24 mouse cellular contexts compared by ENCODE assay signal in the genomic region with DNA sequence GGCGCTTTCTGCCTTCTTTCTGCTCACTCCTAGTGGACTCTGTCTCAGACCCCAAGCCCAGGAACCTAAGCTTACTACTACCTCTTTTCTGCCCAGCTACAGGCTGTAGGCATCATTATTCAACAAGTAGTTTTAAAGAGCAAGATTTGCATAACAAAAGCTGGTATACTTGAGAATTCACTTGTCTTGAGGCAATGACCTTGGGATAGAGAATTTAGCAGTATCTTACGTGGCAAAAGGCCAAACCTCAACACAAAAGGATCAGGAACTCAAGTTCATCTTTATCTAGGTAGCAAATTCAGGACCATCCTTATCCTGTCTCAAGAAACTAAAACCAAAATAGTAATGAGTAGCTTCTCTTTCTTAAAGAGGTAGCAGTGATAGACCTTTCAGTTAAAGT. TPM values are rescaled to one million over a fixed set of nuclear protein-coding genes. Genes with fewer than 3 reads are reported as not detected.
A peak's percentile ranks its signal among the peaks of the same experiment; 100 is the strongest.
DNase-seq lines count a peak whose midpoint lies in the region; ATAC-seq and TF ChIP-seq lines count a peak whose summit lies in the region.
"Had no signal": no experiment of that assay in that cellular context is flagged by ENCODE, and none has a peak within 500 bp of the region (broad histone marks: within the 10 kb centered on the region; RNA-seq: fewer than 3 reads in every experiment).

No protein-coding gene starts in this region.

- no peak overlapping the region for H3K9ac ChIP-seq in CH12.LX (ENCODE audit: insufficient read depth, low read depth)
- H3K9ac ChIP-seq in ES-Bruce4 (ENCODE audit: low read depth, poor library complexity, severe bottlenecking) = no peak overlapping the region
- no peak overlapping the region for H3K9ac ChIP-seq in midbrain, embryonic 13.5 days (replicated peaks)
- H3K9ac ChIP-seq: embryonic facial prominence, embryonic 13.5 days; forebrain, embryonic 13.5 days; hindbrain, embryonic 14.5 days; intestine, embryonic 15.5 days had no signal

- dilution Hi-C loops in CH12.LX (cut with MboI; ENCODE audit: extremely low pct_ligation_motif_present, extremely low pct_unique_long_range_greater_than_20kb, low sequenced_read_pairs) = no loop called here

- no peak for TF ChIP-seq CTCF in CH12.LX (conservative IDR thresholded peaks at IDR 0.05 in 1 of 2, IDR thresholded peaks at IDR 0.05 in 1 of 2; ENCODE audit: low read depth in 2 of 2, low read length in 2 of 2)
- TF ChIP-seq CTCF in ES-Bruce4 (IDR thresholded peaks at IDR 0.05; ENCODE audit: low read depth, low read length) = no peak

- no peaks in the 10 kb centered on the region for H3K9me3 ChIP-seq in CH12.LX (replicated peaks; ENCODE audit: low read length)
- no peaks in the 10 kb centered on the region for H3K9me3 ChIP-seq in ES-Bruce4 (replicated peaks; ENCODE audit: control insufficient read depth, insufficient read depth, low read length, poor library complexity, severe bottlenecking)
- H3K9me3 ChIP-seq in midbrain, embryonic 13.5 days = no peaks in the 10 kb centered on the region
- H3K9me3 ChIP-seq: embryonic facial prominence, embryonic 13.5 days; forebrain, embryonic 13.5 days; hindbrain, embryonic 10.5 days; intestine, embryonic 15.5 days had no signal

- in situ Hi-C loops in CH12.LX (cut with MboI; ENCODE audit: low pct_ligation_motif_present, low pct_unique_long_range_greater_than_20kb, low sequenced_read_pairs) = no loop called here

- H3K4me1 ChIP-seq in CH12.LX (ENCODE audit: control insufficient read depth in 1 of 2, insufficient read depth in 2 of 2) (peaks cover 2 to 6% of the 10 kb centered on the region in 2 experiments; a peak in 3 of 4 replicates), ES-Bruce4 (ENCODE audit: control insufficient read depth, insufficient read depth, low read length) (peaks cover 2% of the 10 kb centered on the region)
- 0 out of 2 replicates have a peak, but pooled peaks cover 3% of the 10 kb centered on the region for H3K4me1 ChIP-seq in midbrain, embryonic 13.5 days (replicated peaks)
- H3K4me1 ChIP-seq: embryonic facial prominence, embryonic 13.5 days; intestine, embryonic 15.5 days had no signal

- TF ChIP-seq RAD21 in CH12.LX (IDR thresholded peaks at IDR 0.05; ENCODE audit: low read depth, low read length) = no peak

- no peak overlapping the region for H3K4me2 ChIP-seq in CH12.LX (ENCODE audit: insufficient read depth, low read depth, poor library complexity, severe bottlenecking)
- no peak overlapping the region for H3K4me2 ChIP-seq in midbrain, embryonic 13.5 days (replicated peaks)
- H3K4me2 ChIP-seq: embryonic facial prominence, embryonic 13.5 days; forebrain, embryonic 13.5 days; heart, embryonic 11.5 days; hindbrain, embryonic 14.5 days; intestine, embryonic 15.5 days had no signal

- no peak overlapping the region for H3K4me3 ChIP-seq in CH12.LX (replicated peaks in 1 of 3; ENCODE audit: low read depth in 2 of 3, low read length in 2 of 3, poor library complexity in 1 of 3)
- no peak overlapping the region for H3K4me3 ChIP-seq in ES-Bruce4 (ENCODE audit: low read depth, low read length)
- no peak overlapping the region for H3K4me3 ChIP-seq in midbrain, embryonic 13.5 days (replicated peaks)
- H3K4me3 ChIP-seq: embryonic facial prominence, embryonic 13.5 days; forebrain, embryonic 13.5 days; hindbrain, embryonic 10.5 days; intestine, embryonic 15.5 days had no signal

- no peak for TF ChIP-seq EP300 in CH12.LX (IDR thresholded peaks at IDR 0.05; ENCODE audit: low read length)
- no peak for TF ChIP-seq EP300 in ES-Bruce4 (IDR thresholded peaks at IDR 0.05; ENCODE audit: insufficient read depth, low read depth, low read length)

- peaks cover 43 to 87% of the 10 kb centered on the region in 2 experiments for H3K36me3 ChIP-seq in CH12.LX (replicated peaks in 1 of 2; ENCODE audit: control insufficient read depth in 1 of 2, insufficient read depth in 1 of 2, low read length in 1 of 2)
- peaks cover 41% of the 10 kb centered on the region for H3K36me3 ChIP-seq in ES-Bruce4 (ENCODE audit: control insufficient read depth, insufficient read depth, low read length, poor library complexity, severe bottlenecking)
- peaks cover 11% of the 10 kb centered on the region for H3K36me3 ChIP-seq in midbrain, embryonic 13.5 days

- 53% methylated on average over 2 of the region's 2 CpGs for WGBS in midbrain, embryonic 13.5 days

- TF ChIP-seq POLR2A in CH12.LX (IDR thresholded peaks at IDR 0.05; ENCODE audit: low read depth, low read length) (no peak), ES-Bruce4 (IDR thresholded peaks at IDR 0.05; ENCODE audit: insufficient read depth, low read length) (no peak)

- no peaks in the 10 kb centered on the region for H3K27me3 ChIP-seq in CH12.LX (replicated peaks)
- H3K27me3 ChIP-seq in ES-Bruce4 (ENCODE audit: control insufficient read depth, insufficient read depth, low read length, poor library complexity, severe bottlenecking) = no peaks in the 10 kb centered on the region
- no peaks in the 10 kb centered on the region for H3K27me3 ChIP-seq in midbrain, embryonic 13.5 days
- H3K27me3 ChIP-seq: embryonic facial prominence, embryonic 13.5 days; forebrain, embryonic 13.5 days; intestine, embryonic 15.5 days; Patski had no signal

- no peak for DNase-seq in CH12.LX (ENCODE audit: extremely low read depth)
- DNase-seq in R1 (ENCODE audit: low read depth, low spot score) = peak; percentile 95
- DNase-seq in frontal cortex, postnatal 14 days (ENCODE audit: low spot score in 2 of 2) = no peak
- DNase-seq: adrenal gland, postnatal 10 days; B cell, adult 2 months; cerebellum, adult 18-20 months; cerebellum, adult 9-11 months; cerebellum, postnatal 36 days; heart, adult 18-20 months; kidney, adult 18-20 months had no signal

- peaks cover 45% of the 10 kb centered on the region for H3K79me2 ChIP-seq in CH12.LX (replicated peaks; ENCODE audit: control insufficient read depth, extremely low read depth, insufficient read depth, poor library complexity, severe bottlenecking)

- no peak for ATAC-seq in megakaryocyte progenitor cell, adult 5-6 weeks (replicated peaks; ENCODE audit: poor library complexity)
- no peak for ATAC-seq in midbrain, embryonic 13.5 days
- ATAC-seq: CD4-positive, CD25-positive, alpha-beta regulatory T cell, adult 4 months; forebrain, embryonic 13.5 days; intestine, embryonic 15.5 days; Patski had no signal

- H3K27ac ChIP-seq in CH12.LX (ENCODE audit: insufficient read depth, low read depth) (peak overlapping the region; percentile 36), ES-Bruce4 (ENCODE audit: insufficient read depth, low read length) (peak overlapping the region; percentile 70; the same call in 1 of the 2 replicates)
- no peak overlapping the region for H3K27ac ChIP-seq in midbrain, embryonic 13.5 days
- H3K27ac ChIP-seq: embryonic facial prominence, embryonic 13.5 days; forebrain, embryonic 13.5 days; hindbrain, embryonic 10.5 days; hindbrain, embryonic 14.5 days; intestine, embryonic 15.5 days had no signal

TF ChIP-seq in CH12.LX, 34 proteins besides CTCF, POLR2A, EP300 and RAD21:
- no peak for TF ChIP-seq JUND (conservative IDR thresholded peaks at IDR 0.05; ENCODE audit: low read depth, low read length)

RNA-seq across cellular contexts. Expression of a gene that starts 22.7 kb away (rescaled TPM):
- total RNA-seq in CH12.LX (2012; rRNA removed) = 60.4 and 69.8 TPM in 2 replicates
- total RNA-seq in CH12.LX (2014; rRNA removed) = 38.8 and 39.5 TPM in 2 replicates
- 367 and 488 TPM in 2 replicates for polyA plus RNA-seq in CH12.LX (2012; ENCODE audit: insufficient read length, low read depth)
- polyA plus RNA-seq in ES-Bruce4 (2011; ENCODE audit: insufficient read depth, insufficient read length, low read depth, missing spikeins) = 324 and 326 TPM in 2 replicates
- 68.8 and 73.2 TPM in 2 replicates for total RNA-seq in megakaryocyte progenitor cell, adult 5-6 weeks (2015)
- 25.2 and 49.7 TPM in 2 replicates for total RNA-seq in megakaryocyte progenitor cell, adult 5-6 weeks (2017)
- 17.6 and 19.9 TPM in 2 replicates for polyA plus RNA-seq in midbrain, embryonic 13.5 days (2015; fragmentation: Nextera tagmentation; extraction: Ambion mirVana)

RNA-seq across cellular contexts. Expression of a gene that starts 26.4 kb away (rescaled TPM):
- not detected in 2 replicates for total RNA-seq in CH12.LX (2012; rRNA removed)
- total RNA-seq in CH12.LX (2014; rRNA removed) = not detected in 2 replicates
- not detected in 2 replicates for polyA plus RNA-seq in CH12.LX (2012; ENCODE audit: insufficient read length, low read depth)
- polyA plus RNA-seq in ES-Bruce4 (2011; ENCODE audit: insufficient read depth, insufficient read length, low read depth, missing spikeins) = not detected in 2 replicates
- not detected in 2 replicates for total RNA-seq in megakaryocyte progenitor cell, adult 5-6 weeks (2015)
- total RNA-seq in megakaryocyte progenitor cell, adult 5-6 weeks (2017) = not detected in 2 replicates
- not detected in 2 replicates for polyA plus RNA-seq in midbrain, embryonic 13.5 days (2015; fragmentation: Nextera tagmentation; extraction: Ambion mirVana)
- total RNA-seq: adrenal gland, postnatal 10 days; gastrocnemius, adult 8-10 months; gastrocnemius, postnatal 4 days; heart, postnatal 25 days had no signal
- polyA plus RNA-seq: embryonic facial prominence, embryonic 13.5 days; forebrain, embryonic 13.5 days; heart, embryonic 11.5 days; hindbrain, embryonic 14.5 days; intestine, embryonic 15.5 days; Patski had no signal

RNA-seq across cellular contexts. Expression of a gene that starts 32.7 kb away (rescaled TPM):
- total RNA-seq in CH12.LX (2012; rRNA removed) (0.04 and 0.17 TPM in 2 replicates), CH12.LX (2014; rRNA removed) (not detected in 2 replicates)
- polyA plus RNA-seq in CH12.LX (2012; ENCODE audit: insufficient read length, low read depth) (not detected in 2 replicates), ES-Bruce4 (2011; ENCODE audit: insufficient read depth, insufficient read length, low read depth, missing spikeins) (0.26 and 0.52 TPM in 2 replicates)
- 4.7 and 7.2 TPM in 2 replicates for total RNA-seq in megakaryocyte progenitor cell, adult 5-6 weeks (2015)
- 3.4 and 5.0 TPM in 2 replicates for total RNA-seq in megakaryocyte progenitor cell, adult 5-6 weeks (2017)
- polyA plus RNA-seq in midbrain, embryonic 13.5 days (2015; fragmentation: Nextera tagmentation; extraction: Ambion mirVana) = 2.5 and 3.6 TPM in 2 replicates
- polyA plus RNA-seq: CD4-positive, CD25-positive, alpha-beta regulatory T cell, adult 4 months had no signal

RNA-seq across cellular contexts. Expression of a gene that starts 34.7 kb away (rescaled TPM):
- total RNA-seq in CH12.LX (2012; rRNA removed) = 0.68 TPM in 1 of 2 replicates, not detected in the other
- 0.60 TPM in 1 of 2 replicates, not detected in the other for total RNA-seq in CH12.LX (2014; rRNA removed)
- polyA plus RNA-seq in CH12.LX (2012; ENCODE audit: insufficient read length, low read depth) = 1.3 and 1.9 TPM in 2 replicates
- not detected in 2 replicates for polyA plus RNA-seq in ES-Bruce4 (2011; ENCODE audit: insufficient read depth, insufficient read length, low read depth, missing spikeins)
- total RNA-seq in megakaryocyte progenitor cell, adult 5-6 weeks (2015) = 1.1 and 4.7 TPM in 2 replicates
- 0.92 and 3.2 TPM in 2 replicates for total RNA-seq in megakaryocyte progenitor cell, adult 5-6 weeks (2017)
- not detected in 2 replicates for polyA plus RNA-seq in midbrain, embryonic 13.5 days (2015; fragmentation: Nextera tagmentation; extraction: Ambion mirVana)
- total RNA-seq: gastrocnemius, adult 8-10 months; gastrocnemius, postnatal 4 days; heart, postnatal 25 days had no signal
- polyA plus RNA-seq: embryonic facial prominence, embryonic 13.5 days; forebrain, embryonic 13.5 days; heart, embryonic 11.5 days; hindbrain, embryonic 10.5 days; hindbrain, embryonic 14.5 days had no signal

RNA-seq across cellular contexts. Expression of a gene that starts 58.1 kb away (rescaled TPM):
- total RNA-seq in CH12.LX (2012; rRNA removed) = 0.21 and 0.55 TPM in 2 replicates
- total RNA-seq in CH12.LX (2014; rRNA removed) = not detected in 2 replicates
- 0.34 and 0.40 TPM in 2 replicates for polyA plus RNA-seq in CH12.LX (2012; ENCODE audit: insufficient read length, low read depth)
- polyA plus RNA-seq in ES-Bruce4 (2011; ENCODE audit: insufficient read depth, insufficient read length, low read depth, missing spikeins) = not detected in 2 replicates
- 30.8 and 38.7 TPM in 2 replicates for total RNA-seq in megakaryocyte progenitor cell, adult 5-6 weeks (2015)
- total RNA-seq in megakaryocyte progenitor cell, adult 5-6 weeks (2017) = 77.0 and 80.6 TPM in 2 replicates
- not detected in 2 replicates for polyA plus RNA-seq in midbrain, embryonic 13.5 days (2015; fragmentation: Nextera tagmentation; extraction: Ambion mirVana)
- total RNA-seq: gastrocnemius, adult 8-10 months; gastrocnemius, postnatal 4 days; heart, adult 18-20 months; heart, postnatal 25 days had no signal
- polyA plus RNA-seq: forebrain, embryonic 13.5 days had no signal

Comparison
In these comparisons a context has a peak if more than half of its experiments do, and no peak if none do; other contexts are left out.
1. RNA of a gene that starts 22.7 kb away (polyA plus RNA-seq): 367 to 488 TPM in CH12.LX and 324 to 326 TPM in ES-Bruce4; 17.6 to 19.9 TPM in midbrain, embryonic 13.5 days; every median in the first group is over 10 times any median in the second.